32 mouse cellular contexts compared by ENCODE assay signal in the genomic region with DNA sequence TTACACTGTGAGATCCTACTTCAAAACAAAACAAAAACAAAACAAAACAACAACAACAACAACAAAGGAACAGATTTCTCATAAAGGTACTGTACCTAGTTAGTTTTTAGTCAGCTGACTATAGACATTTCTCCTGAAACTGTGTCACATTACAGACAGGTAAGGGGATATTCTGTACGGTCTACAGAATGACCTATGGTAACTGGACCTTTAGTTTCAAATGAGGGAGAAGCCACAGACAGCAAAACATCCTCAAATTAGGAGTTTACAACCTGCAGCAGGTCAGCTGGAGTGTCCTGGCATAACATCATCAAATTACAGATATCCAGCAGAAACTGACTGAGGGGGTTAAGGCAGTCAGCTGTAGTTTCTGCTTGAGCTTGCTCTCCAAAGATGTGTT.
"Had no signal": no experiment of that assay in that cellular context is flagged by ENCODE, and none has a peak within 500 bp of the region (broad histone marks: within the 10 kb centered on the region; RNA-seq: fewer than 3 reads in every experiment).

No protein-coding gene starts in this region.

- H3K4me1 ChIP-seq: heart, embryonic 10.5 days; heart, embryonic 12.5 days; heart, embryonic 13.5 days; heart, embryonic 15.5 days; hindbrain, embryonic 12.5 days; hindbrain, embryonic 13.5 days; hindbrain, embryonic 15.5 days; intestine, embryonic 15.5 days had no signal

- H3K4me3 ChIP-seq: heart, adult 2 months; heart, embryonic 10.5 days; heart, embryonic 12.5 days; heart, embryonic 13.5 days; heart, embryonic 15.5 days; hindbrain, embryonic 10.5 days; hindbrain, embryonic 12.5 days; hindbrain, embryonic 13.5 days; hindbrain, embryonic 15.5 days; intestine, embryonic 15.5 days; layer of hippocampus, adult 2 months; left cerebral cortex, adult 2 months had no signal

- H3K27me3 ChIP-seq: heart, embryonic 12.5 days; heart, embryonic 13.5 days; heart, embryonic 15.5 days; hindbrain, embryonic 12.5 days; hindbrain, embryonic 13.5 days; hindbrain, embryonic 15.5 days; intestine, embryonic 15.5 days had no signal

- H3K27ac ChIP-seq: heart, adult 2 months; heart, embryonic 10.5 days; heart, embryonic 13.5 days; heart, embryonic 15.5 days; hindbrain, embryonic 10.5 days; hindbrain, embryonic 12.5 days; hindbrain, embryonic 13.5 days; hindbrain, embryonic 14.5 days; hindbrain, embryonic 15.5 days; hindbrain, postnatal 0 days; intestine, embryonic 15.5 days; layer of hippocampus, adult 2 months; left cerebral cortex, adult 2 months had no signal

- H3K9ac ChIP-seq: heart, embryonic 12.5 days; heart, embryonic 13.5 days; heart, embryonic 15.5 days; hindbrain, embryonic 12.5 days; hindbrain, embryonic 13.5 days; hindbrain, embryonic 14.5 days; hindbrain, embryonic 15.5 days; intestine, embryonic 15.5 days had no signal

- H3K36me3 ChIP-seq: heart, embryonic 10.5 days; heart, embryonic 12.5 days; heart, embryonic 13.5 days; heart, embryonic 15.5 days; hindbrain, embryonic 10.5 days; hindbrain, embryonic 12.5 days; hindbrain, embryonic 13.5 days; hindbrain, embryonic 15.5 days; intestine, embryonic 15.5 days had no signal

- ATAC-seq: hindbrain, embryonic 16.5 days; hindbrain, postnatal 0 days; inflammation-experienced regulatory T-cells, adult 6 months; intestine, embryonic 15.5 days; intestine, embryonic 16.5 days; intestine, postnatal 0 days had no signal

- H3K9me3 ChIP-seq: heart, embryonic 10.5 days; heart, embryonic 12.5 days; heart, embryonic 13.5 days; heart, embryonic 15.5 days; hindbrain, embryonic 10.5 days; hindbrain, embryonic 12.5 days; hindbrain, embryonic 13.5 days; hindbrain, embryonic 15.5 days; intestine, embryonic 15.5 days had no signal

- DNase-seq: heart, adult 18-20 months; heart, adult 2 months; heart, postnatal 10 days; heart, postnatal 14 days; heart, postnatal 36 days; heart, postnatal 4 days; kidney, adult 11 months; kidney, adult 18-20 months; kidney, adult 9 months; kidney, postnatal 25 days; kidney, postnatal 36 days; kidney, postnatal 4 days; layer of hippocampus, adult 9-11 months; layer of hippocampus, postnatal 36 days had no signal

- H3K4me2 ChIP-seq: heart, embryonic 11.5 days; heart, embryonic 12.5 days; heart, embryonic 13.5 days; heart, embryonic 15.5 days; hindbrain, embryonic 12.5 days; hindbrain, embryonic 13.5 days; hindbrain, embryonic 14.5 days; hindbrain, embryonic 15.5 days; intestine, embryonic 15.5 days had no signal
